Mouse (Mus musculus) hindbrain, embryonic 14.5 days (tissue): ENCODE results near the gene Olfr462. TPM values are rescaled to one million over a fixed set of nuclear protein-coding genes. Genes with fewer than 3 reads are reported as not detected.

Experiments
- ATAC-seq: fragments of 200-750 bp; cut with Nextera tagmentation; 2 replicates; pipeline ENCODE4 v1.8.0; 2017; ENCODE audit warnings: moderate number of reproducible peaks, mild to moderate bottlenecking, moderate TSS enrichment, moderate library complexity; ENCODE audit not compliant: low FRiP score
- DNase-seq: peaks from one replicate; pipeline ENCODE4 v3.0.0-alpha.2; 2015; ENCODE audit warnings: low spot score
- H3K27ac ChIP-seq: fragments of 300-500 bp; sonication (generic); 2 replicates; pipeline ENCODE4 v1.5.1; 2014; ENCODE audit warnings: mild to moderate bottlenecking, moderate library complexity
- H3K27me3 ChIP-seq: fragments of 300-500 bp; sonication (generic); 2 replicates; pipeline ENCODE4 v1.6.1; 2014; ENCODE audit warnings: mild to moderate bottlenecking, low read length, mixed read lengths; ENCODE audit not compliant: control insufficient read depth, insufficient read depth
- H3K36me3 ChIP-seq: fragments of 300-500 bp; sonication (generic); replicated peaks from 2 replicates; pipeline ENCODE4 v1.6.1; 2014; ENCODE audit not compliant: control insufficient read depth, insufficient read depth
- H3K4me1 ChIP-seq: fragments of 300-500 bp; sonication (generic); replicated peaks from 2 replicates; pipeline ENCODE4 v1.6.1; 2014; ENCODE audit warnings: antibody characterized with exemption, low read length, mixed read lengths; ENCODE audit not compliant: control insufficient read depth, insufficient read depth
- H3K4me2 ChIP-seq: fragments of 300-500 bp; sonication (generic); replicated peaks from 2 replicates; pipeline ENCODE4 v1.6.1; 2014; ENCODE audit warnings: mild to moderate bottlenecking, moderate library complexity
- H3K4me3 ChIP-seq: fragments of 300-500 bp; sonication (generic); replicated peaks from 2 replicates; pipeline ENCODE4 v1.5.1; 2014; ENCODE audit warnings: mild to moderate bottlenecking, low read length
- H3K9ac ChIP-seq: fragments of 300-500 bp; sonication (generic); 2 replicates; pipeline ENCODE4 v1.6.1; 2014
- H3K9me3 ChIP-seq: fragments of 300-500 bp; sonication (generic); 2 replicates; pipeline ENCODE4 v1.6.1; 2016; ENCODE audit warnings: low read length; ENCODE audit not compliant: control insufficient read depth
- WGBS: fragments of 180-500 bp; shearing (Covaris S2); extraction: QIAGEN DNeasy Blood & Tissue Kit; methylation state at CpG from one replicate; pipeline ENCODE4 v1.1.7; 2014; 5-methylcytosine and 5-hydroxymethylcytosine counted together
- polyA plus RNA-seq: library from polyadenylated mRNA; unstranded; fragments of >200 nt; fragmentation: Nextera tagmentation; extraction: Ambion mirVana; gene quantifications from 2 replicates; pipeline ENCODE4 v1.2.1, GENCODE M21; 2014

Gene Olfr462
- polyA plus RNA-seq, result not detected in 2 replicates

DNA sequence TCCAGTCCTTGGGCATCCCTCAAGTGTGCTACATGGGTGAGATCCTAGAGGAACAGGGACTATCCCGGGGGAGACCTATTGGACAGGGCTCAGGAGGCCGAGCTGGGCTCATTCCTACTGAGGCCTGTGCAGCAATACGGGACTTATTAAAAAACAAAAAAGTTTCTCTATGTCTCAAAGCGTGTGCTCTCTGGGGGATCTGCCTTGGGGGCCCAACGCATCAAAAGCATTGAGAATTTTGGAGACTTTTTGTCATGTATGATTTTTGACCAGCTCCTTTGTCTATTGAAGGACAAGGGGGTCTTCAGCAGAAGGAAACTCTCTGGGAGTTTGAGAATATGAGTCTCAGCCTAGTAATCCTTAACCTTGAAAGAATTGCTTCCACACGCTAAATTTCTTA is at the start of gene Olfr462:
TSS of gene Olfr462 (minus strand) at position 101 of the 400 bp plus-strand sequence.
- ATAC-seq (no peak), DNase-seq (no peak)
- H3K27me3 ChIP-seq, result no peaks in the 10 kb centered on the region

DNA sequence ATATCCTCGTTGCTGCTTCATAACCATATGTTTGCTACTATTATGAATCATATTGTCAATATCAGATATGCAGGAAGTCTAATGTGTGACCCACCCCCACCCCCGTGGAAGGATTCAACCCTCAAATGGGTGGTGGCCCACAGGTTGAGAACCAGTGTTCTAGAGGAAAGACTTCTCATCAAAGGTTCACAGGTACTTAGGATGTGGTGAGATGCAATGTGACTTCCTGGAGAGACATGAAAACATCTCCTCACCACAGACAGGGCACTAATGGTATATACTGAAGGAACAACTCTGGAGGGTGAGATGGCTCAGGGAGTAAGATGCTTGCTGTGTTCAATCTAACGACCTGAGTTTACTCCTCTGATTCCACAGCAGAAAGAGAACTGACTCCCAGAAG is 43.4 kb upstream of the Olfr462 start:
- 77% methylated on average over 3 of the region's 3 CpGs for WGBS

More for the DNA sequence above, at the start of gene Olfr462:
- 91% methylated on average over 6 of the region's 6 CpGs for WGBS
- H3K4me1 ChIP-seq, result no peaks in the 10 kb centered on the region
- H3K9me3 ChIP-seq, result no peaks in the 10 kb centered on the region
- no peak within 1 kb of the TSS for H3K4me2 ChIP-seq
- no peak within 1 kb of the TSS for H3K27ac ChIP-seq
- H3K36me3 ChIP-seq, result no peaks in the 10 kb centered on the region
- no peak within 1 kb of the TSS for H3K4me3 ChIP-seq
- no peak within 1 kb of the TSS for H3K9ac ChIP-seq

GRCm38 (mm10) chr11:87933731-87934130 is 41.7 kb upstream of the Olfr462 start:
- no peak overlapping the region for H3K4me2 ChIP-seq
- ATAC-seq (no peak), DNase-seq (no peak)
- H3K27ac ChIP-seq, result no peak overlapping the region
- no peaks in the 10 kb centered on the region for H3K4me1 ChIP-seq
- WGBS, result 83% methylated on average over 2 of the region's 2 CpGs
- no peak overlapping the region for H3K9ac ChIP-seq
- no peaks in the 10 kb centered on the region for H3K27me3 ChIP-seq
- H3K36me3 ChIP-seq, result no peaks in the 10 kb centered on the region
- no peak overlapping the region for H3K4me3 ChIP-seq
- no peaks in the 10 kb centered on the region for H3K9me3 ChIP-seq

More for the DNA sequence above, 43.4 kb upstream of the Olfr462 start:
- Histone ChIP-seq H3K9me3 (no peaks in the 10 kb centered on the region), H3K27me3 (no peaks in the 10 kb centered on the region), H3K9ac (no peak overlapping the region), H3K36me3 (no peaks in the 10 kb centered on the region), H3K4me3 (no peak overlapping the region), H3K4me1 (no peaks in the 10 kb centered on the region), H3K27ac (no peak overlapping the region), H3K4me2 (no peak overlapping the region)
- DNase-seq (no peak), ATAC-seq (no peak)

DNA sequence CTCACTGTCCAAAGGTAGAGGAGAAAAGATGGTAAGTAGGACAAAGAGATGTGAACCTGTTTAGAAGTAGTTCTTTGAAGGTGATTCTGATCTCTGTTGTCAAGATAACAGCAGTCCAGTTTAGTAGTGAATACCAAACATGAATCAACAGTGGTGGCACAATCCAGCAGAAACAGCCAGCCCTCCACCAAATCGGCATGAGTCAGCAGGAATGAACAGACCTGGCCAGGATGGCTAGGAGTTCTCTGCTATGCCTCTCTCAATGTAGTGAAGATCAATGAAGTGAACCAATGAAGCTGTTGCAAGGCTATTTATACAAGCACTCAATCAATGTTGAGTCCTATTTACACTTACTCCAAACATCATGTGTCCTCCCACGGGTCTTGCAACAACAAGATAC is 38.3 kb upstream of the Olfr462 start:
- 92% methylated on average over 2 of the region's 2 CpGs for WGBS
- ATAC-seq (no peak), DNase-seq (no peak)
- Histone ChIP-seq H3K9me3 (no peaks in the 10 kb centered on the region), H3K27me3 (no peaks in the 10 kb centered on the region), H3K4me3 (no peak overlapping the region), H3K4me2 (no peak overlapping the region), H3K4me1 (no peaks in the 10 kb centered on the region), H3K36me3 (no peaks in the 10 kb centered on the region), H3K9ac (no peak overlapping the region), H3K27ac (no peak overlapping the region)

- Histone ChIP-seq H3K4me2 (no peak within 1 kb of the TSS), H3K4me1 (no peaks in the 10 kb centered on the region), H3K36me3 (no peaks in the 10 kb centered on the region), H3K9me3 (peaks cover 6% of the 10 kb centered on the region; the same call in 1 of the 2 replicates), H3K27me3 (no peaks in the 10 kb centered on the region), H3K4me3 (no peak within 1 kb of the TSS), H3K27ac (no peak within 1 kb of the TSS), H3K9ac (no peak within 1 kb of the TSS)
- ATAC-seq, result no peak
- 32% methylated on average over 5 of the region's 5 CpGs for whole genome bisulfite sequencing
- DNase-seq, result no peak
These were observed 28.9 kb upstream of the Olfr462 start, which contains the start of gene Olfr464 for GRCm38 (mm10) chr11:87920966-87921365. Gene Olfr464, minus strand, starts transcription at chr11:87920967.

DNA sequence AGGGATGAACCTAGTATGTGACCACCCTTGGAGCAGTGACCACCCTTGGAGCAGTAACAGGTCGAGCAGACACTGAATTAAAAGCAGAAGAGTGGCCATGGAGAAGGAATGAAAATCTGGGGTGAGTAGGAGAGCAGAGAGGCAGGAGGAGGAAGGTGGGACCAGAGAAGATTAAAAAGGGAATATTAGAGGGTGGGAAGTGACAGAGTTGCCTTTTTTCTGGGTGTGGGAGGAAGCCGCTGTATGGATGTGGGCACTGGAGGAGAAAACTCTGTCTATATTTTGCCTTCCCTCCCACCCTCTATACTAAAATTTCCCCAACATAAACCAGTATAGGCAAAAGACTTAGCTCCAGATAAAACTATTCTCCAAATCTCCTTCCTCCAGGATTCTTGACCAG is 28.2 kb upstream of the Olfr462 start:
- Histone ChIP-seq H3K9ac (no peak overlapping the region), H3K4me2 (no peak overlapping the region), H3K4me3 (no peak overlapping the region), H3K36me3 (no peaks in the 10 kb centered on the region), H3K27me3 (no peaks in the 10 kb centered on the region), H3K9me3 (peaks cover 6% of the 10 kb centered on the region; the same call in 1 of the 2 replicates), H3K4me1 (no peaks in the 10 kb centered on the region), H3K27ac (no peak overlapping the region)
- 74% methylated on average over 2 of the region's 2 CpGs for WGBS
- ATAC-seq, result no peak
- no peak for DNase-seq

DNA sequence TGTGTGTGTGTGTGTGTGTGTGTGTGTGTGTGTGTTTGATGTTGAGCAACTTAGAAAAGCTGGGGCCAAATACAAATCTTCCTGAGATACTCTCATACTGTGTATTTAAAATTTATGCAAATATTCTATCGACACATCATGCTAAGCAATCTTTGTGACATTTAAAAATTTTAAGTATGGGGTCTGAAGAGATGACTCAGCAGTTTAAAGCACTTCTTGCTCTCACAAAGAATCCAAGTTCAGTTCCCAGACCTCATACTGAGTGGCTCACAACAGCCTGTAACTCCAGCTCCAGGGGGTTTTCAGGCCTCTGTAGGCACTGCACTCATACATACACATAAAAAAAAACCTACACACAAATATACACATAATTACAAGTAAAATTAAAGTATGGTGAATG is 23.9 kb upstream of the Olfr462 start:
- WGBS, result 84% methylated on average over 1 of the region's 1 CpGs
- Histone ChIP-seq H3K4me2 (no peak overlapping the region), H3K27me3 (no peaks in the 10 kb centered on the region), H3K36me3 (no peaks in the 10 kb centered on the region), H3K9ac (no peak overlapping the region), H3K27ac (no peak overlapping the region), H3K9me3 (no peaks in the 10 kb centered on the region), H3K4me1 (no peaks in the 10 kb centered on the region), H3K4me3 (no peak overlapping the region)
- no peak for DNase-seq
- no peak for ATAC-seq

DNA sequence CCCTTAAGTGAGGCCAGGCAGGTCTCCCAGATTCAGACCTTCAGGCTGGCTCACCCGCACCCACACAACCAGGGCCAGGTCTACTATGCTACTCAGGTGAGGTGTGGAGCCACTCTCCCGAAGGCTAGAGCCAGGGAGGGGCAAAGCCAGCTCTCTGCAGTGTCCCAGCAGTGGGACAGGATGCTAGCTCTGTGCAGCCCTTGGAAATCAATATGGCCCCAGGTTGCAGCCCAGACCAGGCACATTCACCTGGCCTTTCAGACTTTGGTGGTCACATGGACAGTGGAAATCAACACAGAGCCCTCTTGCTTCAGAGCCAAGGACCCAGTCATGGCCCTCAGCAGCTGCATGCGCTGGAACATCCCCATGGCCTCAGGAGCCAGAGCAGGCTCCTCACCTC is 12.3 kb upstream of the Olfr462 start:
- Histone ChIP-seq H3K9me3 (no peaks in the 10 kb centered on the region), H3K36me3 (no peaks in the 10 kb centered on the region), H3K4me3 (no peak overlapping the region), H3K27ac (no peak overlapping the region), H3K9ac (no peak overlapping the region), H3K4me2 (no peak overlapping the region), H3K27me3 (no peaks in the 10 kb centered on the region), H3K4me1 (no peaks in the 10 kb centered on the region)
- DNase-seq, result no peak
- ATAC-seq, result no peak
- WGBS, result 84% methylated on average over 3 of the region's 3 CpGs

DNA sequence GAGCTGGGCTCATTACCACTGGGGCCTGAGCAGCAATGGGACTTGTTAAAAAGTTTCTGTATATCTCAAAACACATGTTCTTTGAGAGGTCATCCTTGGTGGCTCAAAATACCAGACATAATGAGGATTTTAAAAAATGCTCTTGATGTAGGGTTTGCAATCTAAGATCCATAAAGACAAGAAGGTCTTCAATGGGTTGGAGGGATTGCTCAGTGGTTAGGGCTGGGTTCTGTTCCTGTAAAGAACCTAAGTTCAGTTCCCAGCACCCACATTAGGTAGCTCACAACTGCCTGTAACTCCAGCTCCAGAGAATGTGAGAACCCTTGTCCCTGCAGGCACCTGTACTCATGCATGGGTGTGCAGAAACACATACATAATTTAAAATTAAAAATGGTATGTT is 5.2 kb upstream of the Olfr462 start, which contains the start of gene Olfr463:
TSS of gene Olfr463 (minus strand) at position 101 of the 400 bp plus-strand sequence.
- Histone ChIP-seq H3K4me3 (no peak within 1 kb of the TSS), H3K36me3 (no peaks in the 10 kb centered on the region), H3K27me3 (no peaks in the 10 kb centered on the region), H3K9me3 (no peaks in the 10 kb centered on the region), H3K9ac (no peak within 1 kb of the TSS), H3K27ac (no peak within 1 kb of the TSS), H3K4me1 (no peaks in the 10 kb centered on the region), H3K4me2 (no peak within 1 kb of the TSS)
- DNase-seq, result no peak
- ATAC-seq, result no peak

- no peak overlapping the region for H3K9ac ChIP-seq
- DNase-seq (no peak), ATAC-seq (no peak)
- H3K27me3 ChIP-seq, result no peaks in the 10 kb centered on the region
- H3K4me3 ChIP-seq, result no peak overlapping the region
- H3K4me1 ChIP-seq, result no peaks in the 10 kb centered on the region
- no peak overlapping the region for H3K27ac ChIP-seq
- H3K4me2 ChIP-seq, result no peak overlapping the region
- H3K9me3 ChIP-seq, result no peaks in the 10 kb centered on the region
- no peaks in the 10 kb centered on the region for H3K36me3 ChIP-seq
- 80% methylated on average over 5 of the region's 5 CpGs for WGBS
These were observed 7.2 kb downstream of the Olfr462 start for GRCm38 (mm10) chr11:87884856-87885255.
